Mouse (Mus musculus): ENCODE measurements around the gene Vwa3b. TPM values are rescaled to one million over a fixed set of nuclear protein-coding genes. Genes with fewer than 3 reads are reported as not detected.
A peak's percentile ranks its signal among the peaks of the same experiment; 100 is the strongest.

Vwa3b gene
- polyA plus RNA-seq, 1 experiment from 2014 or later = not detected

DNA sequence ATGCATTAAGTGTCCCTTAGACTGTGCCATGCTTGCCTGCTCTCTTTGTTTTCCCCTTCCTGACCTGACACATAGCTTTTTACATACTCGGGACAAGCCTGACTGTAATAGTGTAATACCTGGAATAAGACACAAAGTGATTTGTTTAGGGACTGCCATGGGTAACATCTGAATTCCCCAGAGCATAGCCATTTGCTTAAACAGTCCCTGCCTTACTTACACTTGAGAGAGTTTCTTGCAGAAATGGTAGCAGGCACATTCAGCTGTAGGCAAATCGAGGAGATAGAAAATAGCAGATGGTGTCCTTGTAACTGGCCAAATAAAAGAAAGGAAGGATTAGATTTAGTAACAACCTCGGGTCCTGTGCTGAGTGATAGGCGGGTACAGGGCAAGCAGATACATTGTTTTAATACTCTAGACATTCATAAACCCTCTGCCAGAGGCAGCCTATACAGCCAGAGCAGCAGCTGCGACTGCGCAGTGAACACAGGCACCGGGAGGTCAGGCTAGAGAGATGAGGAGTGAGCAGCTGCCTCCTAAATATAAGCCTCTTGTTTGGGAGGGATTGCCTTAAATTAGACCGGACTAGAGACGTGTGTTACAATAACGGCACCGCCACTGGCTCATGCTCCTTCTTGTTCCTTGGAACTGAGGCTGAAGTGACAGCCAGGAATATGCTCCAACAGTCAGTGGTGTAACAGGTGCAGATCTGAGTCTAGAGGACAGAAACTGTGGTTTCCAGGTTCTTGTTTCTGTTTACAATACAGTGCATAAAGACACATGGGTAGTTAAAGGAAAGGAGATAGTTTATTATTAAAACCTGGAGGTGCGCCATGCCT, 55.2 kb downstream of the Vwa3b start:
- H3K4me3 ChIP-seq (ENCODE audit: low read depth, low read length) = no peak overlapping the region
- H3K9me3 ChIP-seq (ENCODE audit: control insufficient read depth, low read length) = no peaks in the 10 kb centered on the region
- DNase-seq (ENCODE audit: low spot score) (no peak), ATAC-seq (replicated peaks; ENCODE audit: low FRiP score) (peak; percentile 53)
- no peak overlapping the region; the same call in 1 of the 2 replicates for H3K27ac ChIP-seq (ENCODE audit: low read depth, low read length)
- no peaks in the 10 kb centered on the region for H3K27me3 ChIP-seq (ENCODE audit: control insufficient read depth, insufficient read depth, low read length)
- H3K4me1 ChIP-seq (replicated peaks; ENCODE audit: control insufficient read depth, insufficient read depth, low read length) = no peaks in the 10 kb centered on the region
- H3K36me3 ChIP-seq (ENCODE audit: control insufficient read depth, insufficient read depth, low read length) = no peaks in the 10 kb centered on the region
- WGBS = 69% methylated on average over 12 of the region's 12 CpGs
- no peak overlapping the region for H3K4me2 ChIP-seq (ENCODE audit: low read depth, low read length, severe bottlenecking)
- no peak overlapping the region for H3K9ac ChIP-seq (ENCODE audit: low read length)

GRCm38 (mm10) chr1:37082215-37082464, 55.7 kb downstream of the Vwa3b start:
- no peak overlapping the region for H3K9ac ChIP-seq (ENCODE audit: low read length)
- WGBS = 83% methylated on average over 2 of the region's 2 CpGs
- no peaks in the 10 kb centered on the region for H3K27me3 ChIP-seq (ENCODE audit: control insufficient read depth, insufficient read depth, low read length)
- H3K4me3 ChIP-seq (ENCODE audit: low read depth, low read length) = no peak overlapping the region
- H3K27ac ChIP-seq (ENCODE audit: low read depth, low read length) = no peak overlapping the region
- no peak for DNase-seq (ENCODE audit: low spot score)
- no peaks in the 10 kb centered on the region for H3K4me1 ChIP-seq (replicated peaks; ENCODE audit: control insufficient read depth, insufficient read depth, low read length)
- no peaks in the 10 kb centered on the region for H3K9me3 ChIP-seq (ENCODE audit: control insufficient read depth, low read length)
- no peaks in the 10 kb centered on the region for H3K36me3 ChIP-seq (ENCODE audit: control insufficient read depth, insufficient read depth, low read length)
- no peak for ATAC-seq (replicated peaks; ENCODE audit: low FRiP score)
- no peak overlapping the region for H3K4me2 ChIP-seq (ENCODE audit: low read depth, low read length, severe bottlenecking)

DNA sequence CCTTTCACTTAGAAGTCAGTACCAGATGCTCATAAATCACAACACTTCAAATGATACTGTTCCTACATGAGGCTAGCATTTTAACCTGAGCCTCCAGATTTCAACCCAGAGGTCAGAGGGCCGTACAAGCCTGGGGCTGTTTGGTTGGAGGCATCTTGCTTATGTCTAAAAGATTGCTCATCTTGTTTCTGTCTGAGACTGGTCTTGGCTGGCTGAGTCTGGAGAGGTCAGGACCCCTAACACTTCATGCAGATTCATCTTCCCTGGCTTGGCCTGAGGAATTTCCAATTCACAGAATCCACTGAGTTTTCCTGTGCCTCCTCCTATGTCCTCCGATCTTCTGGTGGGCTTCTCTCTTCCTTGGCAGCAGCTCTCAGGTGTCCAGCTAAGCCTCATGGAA, 57.7 kb downstream of the Vwa3b start:
- 79% methylated on average over 2 of the region's 2 CpGs for WGBS
- Histone ChIP-seq H3K9ac (ENCODE audit: low read length) (no peak overlapping the region), H3K4me3 (ENCODE audit: low read depth, low read length) (no peak overlapping the region), H3K9me3 (ENCODE audit: control insufficient read depth, low read length) (no peaks in the 10 kb centered on the region), H3K27me3 (ENCODE audit: control insufficient read depth, insufficient read depth, low read length) (no peaks in the 10 kb centered on the region), H3K4me1 (replicated peaks; ENCODE audit: control insufficient read depth, insufficient read depth, low read length) (no peaks in the 10 kb centered on the region; the same call in 1 of the 2 replicates), H3K4me2 (ENCODE audit: low read depth, low read length, severe bottlenecking) (no peak overlapping the region), H3K27ac (ENCODE audit: low read depth, low read length) (no peak overlapping the region), H3K36me3 (ENCODE audit: control insufficient read depth, insufficient read depth, low read length) (no peaks in the 10 kb centered on the region)
- no peak for DNase-seq (ENCODE audit: low spot score)
- no peak for ATAC-seq (replicated peaks; ENCODE audit: low FRiP score)

DNA sequence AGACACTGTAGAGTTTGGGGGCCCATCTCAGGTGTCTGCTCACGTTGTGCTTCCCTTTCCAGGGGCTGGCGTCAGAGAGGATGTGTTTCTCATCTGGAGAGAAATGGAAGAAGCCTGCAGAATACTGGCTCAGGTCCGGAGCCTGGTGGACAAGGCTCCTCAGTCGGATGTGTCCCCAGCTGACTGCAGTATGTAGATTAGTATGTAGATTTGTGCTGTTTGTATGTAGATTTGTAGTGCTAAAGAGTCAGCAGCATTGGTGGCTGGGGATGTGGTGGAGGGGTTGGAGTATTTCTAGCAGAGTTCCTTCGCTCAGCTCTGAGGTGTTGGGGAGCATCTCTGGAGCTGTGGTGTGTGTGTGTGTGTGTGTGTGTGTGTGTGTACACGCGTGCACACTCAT, 58.8 kb downstream of the Vwa3b start:
- WGBS = 50% methylated on average over 7 of the region's 7 CpGs
- Histone ChIP-seq H3K9me3 (ENCODE audit: control insufficient read depth, low read length) (no peaks in the 10 kb centered on the region), H3K27me3 (ENCODE audit: control insufficient read depth, insufficient read depth, low read length) (no peaks in the 10 kb centered on the region), H3K4me2 (ENCODE audit: low read depth, low read length, severe bottlenecking) (no peak overlapping the region), H3K4me1 (replicated peaks; ENCODE audit: control insufficient read depth, insufficient read depth, low read length) (no peaks in the 10 kb centered on the region; the same call in 1 of the 2 replicates), H3K9ac (ENCODE audit: low read length) (no peak overlapping the region), H3K27ac (ENCODE audit: low read depth, low read length) (no peak overlapping the region), H3K36me3 (ENCODE audit: control insufficient read depth, insufficient read depth, low read length) (no peaks in the 10 kb centered on the region), H3K4me3 (ENCODE audit: low read depth, low read length) (no peak overlapping the region)
- ATAC-seq (replicated peaks; ENCODE audit: low FRiP score) (no peak), DNase-seq (ENCODE audit: low spot score) (no peak)

DNA sequence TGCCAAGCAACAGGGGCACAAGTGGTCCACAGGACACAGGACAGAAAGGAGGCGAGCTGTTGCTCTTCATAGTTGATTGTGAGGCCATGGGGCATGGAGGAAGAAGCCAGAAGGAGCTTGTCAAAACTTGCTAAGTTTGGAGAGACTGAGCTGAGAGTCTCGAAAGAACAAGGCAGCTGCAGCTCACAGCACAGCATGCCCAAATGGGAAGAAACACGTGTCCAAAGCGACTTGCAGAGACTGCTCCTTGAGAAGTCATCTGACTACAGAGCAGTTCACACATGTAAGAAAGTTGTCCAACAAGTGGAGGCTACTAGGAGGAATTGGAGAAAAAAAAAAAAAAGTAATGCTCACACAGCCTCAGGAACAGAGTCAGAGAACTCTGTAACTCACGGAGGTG, 62.8 kb downstream of the Vwa3b start:
- DNase-seq (ENCODE audit: low spot score) (no peak), ATAC-seq (replicated peaks; ENCODE audit: low FRiP score) (no peak)
- WGBS = 84% methylated on average over 5 of the region's 5 CpGs
- no peak overlapping the region for H3K4me3 ChIP-seq (ENCODE audit: low read depth, low read length)
- H3K27ac ChIP-seq (ENCODE audit: low read depth, low read length) = no peak overlapping the region
- no peaks in the 10 kb centered on the region; the same call in 1 of the 2 replicates for H3K4me1 ChIP-seq (replicated peaks; ENCODE audit: control insufficient read depth, insufficient read depth, low read length)
- H3K9ac ChIP-seq (ENCODE audit: low read length) = no peak overlapping the region
- no peaks in the 10 kb centered on the region for H3K36me3 ChIP-seq (ENCODE audit: control insufficient read depth, insufficient read depth, low read length)
- no peak overlapping the region for H3K4me2 ChIP-seq (ENCODE audit: low read depth, low read length, severe bottlenecking)
- H3K9me3 ChIP-seq (ENCODE audit: control insufficient read depth, low read length) = no peaks in the 10 kb centered on the region
- no peaks in the 10 kb centered on the region for H3K27me3 ChIP-seq (ENCODE audit: control insufficient read depth, insufficient read depth, low read length)

DNA sequence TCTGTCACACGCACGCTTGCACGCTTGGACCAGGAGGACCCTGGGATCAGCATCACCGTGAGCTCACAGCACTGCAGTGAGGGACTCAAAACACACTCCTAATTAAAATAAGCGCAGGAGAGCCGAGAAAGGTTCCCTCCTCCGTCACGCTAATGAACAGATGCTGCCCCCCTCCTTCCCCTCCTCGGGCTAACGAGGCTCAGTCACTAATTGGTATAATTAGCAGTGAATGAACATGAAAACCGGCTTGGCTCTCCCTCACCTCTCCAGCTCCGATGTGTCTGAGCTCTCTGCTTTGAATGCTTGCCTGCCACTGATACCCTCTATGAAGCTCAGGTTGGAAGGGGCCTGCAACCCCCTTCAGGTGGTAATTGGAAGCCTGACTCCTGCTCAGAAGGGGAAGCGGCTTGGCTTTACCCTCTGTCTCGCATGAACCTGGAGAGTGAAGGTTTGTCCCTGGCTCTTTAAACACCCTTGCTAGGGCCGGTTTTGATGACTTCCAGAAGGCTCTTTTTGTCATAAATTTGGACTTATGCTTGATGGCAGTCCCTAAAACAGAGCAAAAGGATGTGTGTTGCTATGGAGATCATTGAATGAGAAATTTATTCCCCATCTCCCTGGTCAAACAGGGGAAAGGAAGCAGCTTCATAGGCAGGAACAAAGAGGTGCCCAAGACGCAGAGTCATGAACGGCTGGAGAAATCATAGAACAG, 71.1 kb downstream of the Vwa3b start:
- Histone ChIP-seq H3K4me2 (ENCODE audit: low read depth, low read length, severe bottlenecking) (0 out of 2 replicates have a peak overlapping the region, but pooled peaks have one; percentile 11), H3K27ac (ENCODE audit: low read depth, low read length) (peak overlapping the region; percentile 89), H3K4me1 (replicated peaks; ENCODE audit: control insufficient read depth, insufficient read depth, low read length) (peaks cover 5% of the 10 kb centered on the region), H3K27me3 (ENCODE audit: control insufficient read depth, insufficient read depth, low read length) (no peaks in the 10 kb centered on the region), H3K4me3 (ENCODE audit: low read depth, low read length) (no peak overlapping the region), H3K36me3 (ENCODE audit: control insufficient read depth, insufficient read depth, low read length) (no peaks in the 10 kb centered on the region), H3K9me3 (ENCODE audit: control insufficient read depth, low read length) (no peaks in the 10 kb centered on the region), H3K9ac (ENCODE audit: low read length) (peak overlapping the region; percentile 10; the same call in 1 of the 2 replicates)
- peak; percentile 91 for ATAC-seq (replicated peaks; ENCODE audit: low FRiP score)
- 37% methylated on average over 17 of the region's 17 CpGs for WGBS
- DNase-seq (ENCODE audit: low spot score) = peak; percentile 84

DNA sequence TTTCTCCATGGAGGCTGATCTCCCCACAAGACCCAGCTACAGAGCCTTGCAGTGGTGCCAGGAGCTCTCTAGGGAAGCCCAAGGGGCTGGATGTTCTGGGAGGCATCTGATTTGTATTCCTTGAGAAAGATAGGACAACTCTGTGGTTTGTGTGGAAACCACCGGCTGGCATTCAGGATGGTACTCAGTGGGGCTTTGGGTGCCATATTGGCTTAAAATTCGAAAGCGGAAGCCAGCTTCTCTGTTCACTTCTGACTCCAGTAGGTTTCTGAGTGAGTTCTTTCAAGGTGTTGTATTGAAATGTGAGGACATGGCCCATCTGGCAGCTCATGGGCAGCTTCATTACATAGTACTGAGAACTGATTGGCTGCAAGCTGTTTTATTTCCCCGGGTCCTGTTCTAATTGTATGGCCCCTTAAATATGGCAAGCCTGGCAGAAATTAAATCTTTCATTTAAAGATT, 71.7 kb downstream of the Vwa3b start:
- H3K4me2 ChIP-seq (ENCODE audit: low read depth, low read length, severe bottlenecking) = 0 out of 2 replicates have a peak overlapping the region, but pooled peaks have one; percentile 8
- peaks cover 5% of the 10 kb centered on the region for H3K4me1 ChIP-seq (replicated peaks; ENCODE audit: control insufficient read depth, insufficient read depth, low read length)
- DNase-seq (ENCODE audit: low spot score) = peak; percentile 58
- 92% methylated on average over 4 of the region's 4 CpGs for WGBS
- no peaks in the 10 kb centered on the region for H3K36me3 ChIP-seq (ENCODE audit: control insufficient read depth, insufficient read depth, low read length)
- H3K4me3 ChIP-seq (ENCODE audit: low read depth, low read length) = no peak overlapping the region
- no peaks in the 10 kb centered on the region for H3K27me3 ChIP-seq (ENCODE audit: control insufficient read depth, insufficient read depth, low read length)
- peak overlapping the region; percentile 89 for H3K27ac ChIP-seq (ENCODE audit: low read depth, low read length)
- ATAC-seq (replicated peaks; ENCODE audit: low FRiP score) = no peak
- H3K9ac ChIP-seq (ENCODE audit: low read length) = peak overlapping the region; percentile 10; the same call in 1 of the 2 replicates
- H3K9me3 ChIP-seq (ENCODE audit: control insufficient read depth, low read length) = no peaks in the 10 kb centered on the region

DNA sequence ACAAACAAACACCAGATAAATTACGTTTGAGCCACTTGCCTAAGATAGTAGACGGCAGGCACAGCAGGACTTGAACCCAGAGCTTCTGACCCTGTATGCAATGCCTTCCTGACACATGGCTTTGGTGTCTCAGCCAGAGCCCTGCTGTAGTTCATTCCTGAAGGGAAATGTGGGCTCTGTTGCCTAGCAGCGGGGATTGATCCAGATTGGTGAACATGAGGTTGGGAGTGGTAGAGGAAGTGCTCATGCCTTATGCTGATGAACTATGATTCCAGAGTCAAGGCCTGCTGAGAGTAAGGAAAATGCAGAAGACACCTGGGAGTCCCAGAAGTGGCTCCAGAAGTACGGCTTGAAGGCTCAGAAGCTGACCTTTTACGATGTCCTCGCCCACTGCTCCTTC, 74.0 kb downstream of the Vwa3b start:
- DNase-seq (ENCODE audit: low spot score) (no peak), ATAC-seq (replicated peaks; ENCODE audit: low FRiP score) (no peak)
- Histone ChIP-seq H3K27ac (ENCODE audit: low read depth, low read length) (no peak overlapping the region), H3K9ac (ENCODE audit: low read length) (no peak overlapping the region), H3K4me2 (ENCODE audit: low read depth, low read length, severe bottlenecking) (no peak overlapping the region), H3K4me3 (ENCODE audit: low read depth, low read length) (no peak overlapping the region), H3K9me3 (ENCODE audit: control insufficient read depth, low read length) (no peaks in the 10 kb centered on the region), H3K4me1 (replicated peaks; ENCODE audit: control insufficient read depth, insufficient read depth, low read length) (peaks cover 10% of the 10 kb centered on the region), H3K36me3 (ENCODE audit: control insufficient read depth, insufficient read depth, low read length) (no peaks in the 10 kb centered on the region), H3K27me3 (ENCODE audit: control insufficient read depth, insufficient read depth, low read length) (no peaks in the 10 kb centered on the region)
- 92% methylated on average over 6 of the region's 6 CpGs for WGBS

Measured in forebrain, embryonic 11.5 days (tissue).